Mouse (Mus musculus): Measurements from ENCODE around the gene Stoml1. TPM values are rescaled to one million over a fixed set of nuclear protein-coding genes. Genes with fewer than 3 reads are reported as not detected.

Gene Stoml1
- total RNA-seq (2021), result 10 to 100 TPM; 29.9 to 30.8 TPM
- long read RNA-seq, experiment 1, transcript Stoml1-201 (7 exons, 1,984 nt), result major isoform, 37 of 50 reads
- long read RNA-seq, experiment 1, partial matches to known transcripts, result 6 of 50 reads
- long read RNA-seq, experiment 1, other reads (novel, unspliced or antisense), result 5 of 50 reads
- long read RNA-seq, experiment 2, transcript Stoml1-201 (7 exons, 1,984 nt), result major isoform, 28 of 48 reads
- long read RNA-seq, experiment 2, partial matches to known transcripts, result 8 of 48 reads
- long read RNA-seq, experiment 2, other reads (novel, unspliced or antisense), result 10 of 48 reads

DNA sequence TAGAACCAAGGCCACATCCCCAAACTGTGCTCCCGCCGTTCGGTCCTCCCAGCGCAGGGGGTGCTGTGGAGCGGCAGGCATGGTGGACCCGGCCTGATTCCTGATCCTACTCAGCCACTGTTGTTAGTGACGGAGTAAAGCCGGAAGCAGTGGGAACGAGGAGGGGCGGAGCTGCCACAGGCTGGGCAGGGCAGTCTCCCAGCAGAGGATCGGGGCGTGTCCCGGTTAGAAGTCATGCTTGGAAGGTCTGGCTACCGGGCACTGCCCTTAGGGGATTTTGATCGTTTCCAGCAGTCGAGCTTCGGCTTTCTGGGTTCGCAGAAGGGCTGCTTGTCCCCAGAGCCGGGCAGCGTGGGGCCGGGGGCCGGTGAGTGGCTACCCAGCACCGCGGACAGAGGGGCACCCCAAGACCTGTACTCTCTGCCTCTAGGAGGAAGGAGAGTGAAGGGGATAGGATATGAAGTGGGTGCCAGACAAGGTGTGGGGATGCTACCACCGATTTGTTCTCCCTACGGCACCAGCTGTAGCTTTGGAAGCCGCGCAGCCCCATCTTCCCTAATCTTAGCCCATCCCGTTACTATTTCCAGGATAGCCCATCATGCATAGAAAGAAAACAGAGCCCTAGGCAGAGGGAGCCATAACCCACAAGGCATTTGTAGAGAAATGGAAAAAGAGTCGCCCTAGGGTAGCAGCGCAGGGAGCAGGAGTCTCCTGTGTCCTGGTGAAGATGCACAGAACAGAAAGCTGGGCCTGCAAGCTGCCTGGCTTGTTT, at the start of gene Stoml1:
TSS of gene Stoml1 (plus strand) at position 132 of the 772 bp plus-strand sequence.
- peak; percentile 89 to 91 for DNase-seq (ENCODE audit: low spot score in 2 of 2)

GRCm38 (mm10) chr9:58203516-58204447, 49.2 kb upstream of the Stoml1 start, which contains the start of the genes Islr and Islr2:
Gene Islr (minus strand): TSS chr9:58204306.
Gene Islr2 (minus strand): TSS chr9:58204319.
- peak in 1 of 2 experiments; percentile 52 for DNase-seq (ENCODE audit: low spot score in 2 of 2)

DNA sequence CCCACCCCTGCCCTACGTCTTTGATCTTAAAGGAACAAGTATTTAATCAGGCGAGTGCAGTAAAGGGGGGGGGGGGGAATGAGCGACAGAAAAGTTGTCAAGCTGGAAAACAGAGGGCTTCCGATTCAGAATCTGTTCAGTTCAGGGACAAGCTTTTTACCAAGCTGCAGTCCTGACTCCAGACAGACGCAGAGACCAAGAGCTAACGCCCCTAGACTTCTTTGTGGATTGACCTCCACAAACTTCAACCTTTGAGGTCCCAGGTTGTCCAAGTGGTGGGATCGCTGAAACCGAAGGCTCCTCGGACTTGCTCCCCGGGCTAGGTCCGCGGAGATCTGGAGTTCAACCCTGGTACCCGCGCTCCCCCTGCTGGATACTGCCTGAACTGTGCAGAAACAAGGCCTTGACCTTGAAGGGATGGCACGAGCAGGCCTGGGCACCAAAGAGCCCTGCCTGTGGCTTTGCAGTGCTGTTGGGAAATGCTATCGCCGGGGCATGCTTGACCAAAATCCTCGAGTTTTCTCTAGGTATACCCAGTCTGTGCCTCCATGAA, 48.4 kb upstream of the Stoml1 start:
- DNase-seq (ENCODE audit: low spot score in 2 of 2), result peak; percentile 90 to 92

DNA sequence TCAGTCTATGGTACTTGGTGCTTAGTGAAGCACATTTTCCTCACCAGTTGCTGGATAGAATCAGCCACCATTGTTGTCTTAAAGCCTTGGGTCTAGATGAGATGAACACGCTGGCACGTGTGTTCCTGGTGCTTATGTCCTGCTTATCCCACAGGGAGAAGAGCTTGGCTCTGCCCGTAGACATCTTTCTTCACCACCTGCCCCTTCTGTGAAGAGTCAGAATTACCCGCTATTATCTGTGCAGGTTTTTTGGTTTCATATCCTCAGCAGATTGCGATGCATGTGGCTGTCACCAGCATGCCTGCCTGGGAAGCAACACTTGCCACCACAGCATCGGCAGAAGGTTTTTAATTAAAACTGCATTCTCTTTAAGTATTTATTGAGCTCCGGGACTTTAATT, 47.0 kb upstream of the Stoml1 start:
- no peak for DNase-seq (ENCODE audit: low spot score in 2 of 2)

GRCm38 (mm10) chr9:58209462-58210303, 43.3 kb upstream of the Stoml1 start:
- DNase-seq (ENCODE audit: low spot score in 2 of 2), result no peak

- no peak for DNase-seq (ENCODE audit: low spot score in 2 of 2)
Observed at GRCm38 (mm10) chr9:58210304-58210627, 42.7 kb upstream of the Stoml1 start.

DNA sequence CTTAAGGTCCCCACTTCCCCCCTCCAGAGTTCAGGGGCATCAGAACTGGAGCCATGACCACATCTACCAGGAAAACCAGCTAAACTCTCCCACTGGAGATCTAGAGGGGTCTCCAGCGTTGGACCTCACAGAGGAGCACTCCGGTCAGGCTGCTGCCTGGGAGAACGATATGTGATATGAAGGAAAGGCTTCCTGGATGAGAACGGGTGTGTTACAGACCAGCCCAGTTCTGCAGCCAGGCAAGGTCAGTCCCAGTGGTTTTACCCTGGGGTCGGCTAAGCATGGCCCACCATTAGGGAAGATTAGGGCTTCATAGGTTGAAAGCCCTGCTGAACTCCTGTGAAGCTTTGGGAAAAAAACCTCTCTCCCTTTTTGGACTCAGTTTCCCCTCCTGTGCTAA, 39.6 kb upstream of the Stoml1 start:
- no peak for DNase-seq (ENCODE audit: low spot score in 2 of 2)

DNA sequence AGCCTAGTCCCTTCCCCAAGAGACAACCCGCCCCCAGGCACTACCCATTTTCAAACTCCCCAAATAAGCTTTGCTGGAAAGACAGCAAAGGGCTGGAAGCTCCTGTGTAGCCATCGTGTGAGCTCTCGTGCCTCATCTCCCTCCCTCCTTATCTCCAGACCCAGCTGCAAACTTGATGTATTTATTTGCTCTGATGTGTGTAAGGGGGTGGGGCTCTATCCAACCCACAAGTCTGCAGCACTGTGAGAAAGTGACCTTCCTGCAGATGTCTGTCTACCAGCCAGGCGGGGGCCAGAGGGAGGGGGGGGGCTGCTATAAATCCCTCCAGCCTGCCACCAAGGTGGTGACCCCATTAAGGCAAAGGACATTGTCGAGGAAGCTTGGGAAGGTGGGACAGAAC, 39.1 kb upstream of the Stoml1 start:
- DNase-seq (ENCODE audit: low spot score in 2 of 2), result no peak

GRCm38 (mm10) chr9:58214519-58215180, 38.3 kb upstream of the Stoml1 start:
- DNase-seq (ENCODE audit: low spot score in 2 of 2), result no peak

DNA sequence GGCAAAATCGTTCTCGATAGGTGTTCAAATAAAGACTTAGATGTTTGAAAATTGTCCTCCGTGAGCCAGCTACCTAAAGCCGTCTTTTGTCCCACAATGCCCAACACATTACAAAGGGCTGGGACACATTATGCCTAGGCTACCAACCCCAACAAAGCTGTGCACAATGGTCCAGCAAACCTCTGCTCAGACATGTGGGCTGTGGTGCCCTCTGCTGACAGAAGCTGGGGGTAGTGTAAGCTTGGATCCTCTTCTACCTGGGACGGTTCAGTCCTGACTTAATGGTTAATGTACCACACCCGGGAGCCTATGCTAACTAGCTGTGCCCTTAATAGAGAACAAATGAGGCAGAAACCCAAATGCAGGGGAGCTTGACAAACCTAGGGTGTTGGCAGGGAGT, 36.6 kb upstream of the Stoml1 start:
- no peak for DNase-seq (ENCODE audit: low spot score in 2 of 2)

DNA sequence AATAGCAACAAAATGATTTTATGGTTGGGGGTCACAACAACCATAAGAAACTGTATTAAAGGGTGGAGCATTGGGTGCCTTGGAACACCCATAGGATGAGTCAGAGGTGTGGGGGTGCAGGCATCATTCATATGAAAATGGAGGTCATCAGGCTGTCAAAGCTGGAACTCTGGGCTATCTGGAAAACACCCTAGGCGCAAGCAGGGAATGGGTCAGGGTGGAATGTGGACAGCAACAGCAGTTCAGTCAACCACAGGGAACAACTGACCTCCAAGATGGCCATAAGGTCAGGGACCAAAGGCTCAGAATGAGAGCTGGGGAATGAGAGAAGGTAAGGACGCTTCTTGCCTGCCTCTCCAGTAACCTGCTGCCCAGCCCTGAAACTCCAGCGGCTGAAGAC, 34.4 kb upstream of the Stoml1 start:
- no peak for DNase-seq (ENCODE audit: low spot score in 2 of 2)

- no peak for DNase-seq (ENCODE audit: low spot score in 2 of 2)
Observed at GRCm38 (mm10) chr9:58220218-58220903, 32.6 kb upstream of the Stoml1 start.

DNA sequence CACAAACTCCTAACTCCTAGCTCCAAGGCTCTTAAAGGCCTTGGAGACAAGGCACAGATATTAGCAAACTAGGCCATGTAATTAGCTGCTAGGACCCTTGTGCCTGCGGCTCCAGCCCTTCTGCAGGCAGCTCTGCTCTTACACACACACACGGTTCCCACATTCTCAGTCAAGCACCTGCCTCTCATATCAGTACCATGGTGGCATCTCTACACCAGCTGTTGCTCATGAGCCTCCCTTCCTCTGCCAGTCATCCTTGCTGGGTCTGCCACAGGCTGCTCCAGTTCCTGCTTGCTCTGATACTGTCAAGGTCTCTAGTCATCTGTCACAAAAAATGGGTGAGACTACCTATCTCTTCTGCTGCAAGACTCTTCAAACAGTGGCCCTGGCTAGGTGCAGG, 28.6 kb upstream of the Stoml1 start:
- no peak for DNase-seq (ENCODE audit: low spot score in 2 of 2)

- DNase-seq (ENCODE audit: low spot score in 2 of 2), result peak in 1 of 2 experiments; percentile 50
Observed at GRCm38 (mm10) chr9:58225915-58226913, 26.8 kb upstream of the Stoml1 start.

GRCm38 (mm10) chr9:58228777-58229466, 24.0 kb upstream of the Stoml1 start:
- no peak for DNase-seq (ENCODE audit: low spot score in 2 of 2)

DNA sequence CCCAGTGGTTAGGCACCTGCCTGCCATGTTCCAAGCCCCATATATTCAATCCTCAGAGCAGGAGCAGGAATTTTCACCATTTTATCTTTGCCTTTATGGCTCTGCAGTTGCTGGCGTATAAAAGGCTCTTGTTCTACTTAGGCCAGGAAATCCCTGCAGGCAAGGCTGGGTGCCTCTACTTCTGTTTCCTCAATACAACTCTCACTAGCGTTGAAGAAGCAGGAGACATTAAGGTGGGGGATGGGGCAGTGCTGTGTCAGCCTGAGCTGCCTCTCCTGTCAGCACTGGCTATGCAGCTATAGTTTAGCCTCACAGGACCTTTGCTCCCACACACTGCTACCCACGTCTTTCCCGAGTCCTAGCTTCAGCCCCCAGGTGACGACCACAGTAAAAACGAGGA, 21.2 kb upstream of the Stoml1 start:
- no peak for DNase-seq (ENCODE audit: low spot score in 2 of 2)

DNA sequence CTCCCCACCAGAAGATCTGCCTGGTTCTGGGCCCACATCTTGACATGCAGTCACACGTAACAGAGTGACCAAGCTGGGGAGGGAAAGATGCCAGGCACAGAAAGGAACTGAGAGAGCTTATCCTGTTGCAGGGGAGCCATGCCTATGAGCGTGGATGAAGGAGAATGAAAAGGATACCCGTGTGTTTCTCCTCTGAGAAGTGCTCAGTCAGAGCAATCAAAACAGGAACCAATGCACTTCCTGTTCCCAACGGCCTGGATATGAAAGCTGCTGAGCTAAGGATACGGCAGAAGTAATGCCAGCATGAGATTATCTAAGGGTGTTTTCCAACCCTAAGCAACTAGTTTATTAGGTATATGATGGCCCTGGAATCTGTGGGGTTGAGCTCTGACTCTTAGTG, 20.6 kb upstream of the Stoml1 start:
- DNase-seq (ENCODE audit: low spot score in 2 of 2), result no peak
